Mouse (Mus musculus) embryonic facial prominence, embryonic 12.5 days (tissue): ENCODE measurements around the gene Aspm. TPM values are rescaled to one million over a fixed set of nuclear protein-coding genes. Genes with fewer than 3 reads are reported as not detected.

ENCODE experiments used
- ATAC-seq: fragments of 200-750 bp; cut with Nextera tagmentation; 2 replicates; pipeline ENCODE4 v1.8.0; 2017; ENCODE audit not compliant: insufficient number of reproducible peaks, insufficient read depth, low FRiP score, low TSS enrichment
- H3K27ac ChIP-seq: fragments of 300-500 bp; sonication (generic); 2 replicates; pipeline ENCODE4 v1.5.1; 2016; ENCODE audit warnings: mild to moderate bottlenecking
- H3K27me3 ChIP-seq: fragments of 300-500 bp; sonication (generic); 2 replicates; pipeline ENCODE4 v1.6.1; 2016; ENCODE audit warnings: mild to moderate bottlenecking, moderate library complexity
- H3K36me3 ChIP-seq: fragments of 300-500 bp; sonication (generic); 2 replicates; pipeline ENCODE4 v1.6.1; 2016; ENCODE audit warnings: mild to moderate bottlenecking
- H3K4me1 ChIP-seq: fragments of 300-500 bp; sonication (generic); 2 replicates; pipeline ENCODE4 v1.6.1; 2016
- H3K4me2 ChIP-seq: fragments of 300-500 bp; sonication (generic); replicated peaks from 2 replicates; pipeline ENCODE4 v1.6.1; 2016; ENCODE audit warnings: mild to moderate bottlenecking, moderate library complexity
- H3K4me3 ChIP-seq: fragments of 300-500 bp; sonication (generic); 2 replicates; pipeline ENCODE4 v1.5.1; 2016; ENCODE audit warnings: mild to moderate bottlenecking
- H3K9ac ChIP-seq: fragments of 300-500 bp; sonication (generic); 2 replicates; pipeline ENCODE4 v1.6.1; 2016; ENCODE audit warnings: mild to moderate bottlenecking, moderate library complexity
- H3K9me3 ChIP-seq: fragments of 300-500 bp; sonication (generic); 2 replicates; pipeline ENCODE4 v1.6.1; 2016; ENCODE audit warnings: mild to moderate bottlenecking, moderate library complexity
- WGBS: fragments of 180-500 bp; shearing (Covaris S2); methylation state at CpG from one replicate; pipeline ENCODE4 v1.1.7; 2016; 5-methylcytosine and 5-hydroxymethylcytosine counted together
- polyA plus RNA-seq: library from polyadenylated mRNA; unstranded; fragments of >200 nt; fragmentation: Nextera tagmentation; extraction: Ambion mirVana; gene quantifications from 2 replicates; pipeline ENCODE4 v1.2.1, GENCODE M21; 2016

Aspm gene
- polyA plus RNA-seq, 1 experiment from 2014 or later: 21.0 TPM

DNA sequence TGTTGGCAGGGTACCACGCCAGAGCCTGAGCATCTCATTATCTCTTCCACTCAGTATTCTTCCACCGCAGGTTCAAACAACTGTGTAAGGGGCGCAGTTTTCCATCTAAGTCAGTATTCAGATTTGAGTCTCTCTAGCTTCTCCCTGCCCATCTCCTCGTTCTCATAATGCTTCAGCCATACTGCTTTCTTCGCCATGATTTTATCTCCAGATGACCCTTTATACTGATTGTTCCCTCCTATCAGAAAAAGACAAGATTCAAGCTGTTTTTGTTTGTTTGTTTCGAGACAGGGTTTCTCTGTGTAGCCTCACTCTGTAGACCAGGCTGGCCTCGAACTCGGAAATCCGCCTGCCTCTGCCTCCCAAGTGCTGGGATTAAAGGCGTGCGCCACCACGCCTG is 60.0 kb downstream of the Aspm start:
- no peaks in the 10 kb centered on the region for H3K27me3 ChIP-seq
- H3K4me2 ChIP-seq: no peak overlapping the region
- no peaks in the 10 kb centered on the region for H3K36me3 ChIP-seq
- 90% methylated on average over 12 of the region's 12 CpGs for WGBS
- no peaks in the 10 kb centered on the region for H3K9me3 ChIP-seq
- no peak for ATAC-seq
- no peak overlapping the region for H3K4me3 ChIP-seq
- H3K4me1 ChIP-seq: no peaks in the 10 kb centered on the region
- no peak overlapping the region for H3K9ac ChIP-seq
- no peak overlapping the region for H3K27ac ChIP-seq

Other genes starting within 250 kb of the Aspm start
- gene Crb1, start 77.7 kb upstream of the Aspm start, polyA plus RNA-seq: 0.39 and 0.58 TPM in 2 replicates
- 12.9 and 13.3 TPM in 2 replicates for gene Zbtb41, start 32.5 kb upstream of the Aspm start, polyA plus RNA-seq
- not detected in 2 replicates for gene F13b, start 46.9 kb downstream of the Aspm start, polyA plus RNA-seq
- gene Cfhr1, start 105.5 kb downstream of the Aspm start, polyA plus RNA-seq: not detected in 2 replicates